Mouse (Mus musculus): ENCODE measurements around the gene Pex10.
"Not testable (repeated sequence)": the region's sequence is repeated elsewhere in the genome, so short reads cannot be mapped to it uniquely, and the experiment has no call there.

GRCm38 (mm10) chr4:155078808-155079207, 12.0 kb downstream of the Pex10 start:
- TF ChIP-seq POLR2A, CTCF (IDR thresholded peaks at IDR 0.05; ENCODE audit: insufficient read depth, low read depth, low read length): not testable (repeated sequence)

Measured in olfactory bulb, adult 2 months (tissue).